Mouse (Mus musculus) heart, adult 2 months (tissue): ENCODE results near the gene Trpm1.

Source experiments
- CTCF ChIP-seq: fragments of 200-600 bp; IDR thresholded peaks from 2 replicates; pipeline ENCODE4 v1.8.1; 2022; ENCODE audit warnings: antibody characterized with exemption, mild to moderate bottlenecking, moderate library complexity
- POLR2A ChIP-seq: fragments of 200-500 bp; IDR thresholded peaks from 2 replicates; pipeline ENCODE4 v1.6.1; 2011; ENCODE audit warnings: mild to moderate bottlenecking, low read depth, low read length, control low read depth; ENCODE audit not compliant: insufficient read depth

DNA sequence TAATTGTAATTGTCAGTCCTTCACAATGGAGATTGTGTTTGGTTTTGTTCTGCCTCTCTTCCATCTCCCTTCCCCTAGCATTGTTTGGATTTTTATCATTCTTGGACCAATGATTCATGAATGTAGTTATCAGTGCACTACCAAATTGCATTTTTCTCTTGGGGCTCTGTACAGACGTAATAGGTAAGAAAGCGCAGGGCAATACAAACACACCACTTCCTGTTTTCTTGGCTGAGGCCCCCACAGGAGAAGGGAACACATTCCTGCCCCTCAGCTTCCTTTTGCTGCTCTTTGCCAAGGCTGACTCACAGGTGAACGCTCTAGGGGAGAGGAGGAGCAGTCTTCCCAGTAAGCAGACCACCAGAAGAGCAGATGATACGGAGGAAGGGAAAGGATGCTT, 96.1 kb downstream of the Trpm1 start:
- TF ChIP-seq CTCF (no peak), POLR2A (no peak)
